Mouse (Mus musculus) stomach, postnatal 0 days (tissue): ENCODE measurements around the gene Rai14. TPM values are rescaled to one million over a fixed set of nuclear protein-coding genes. Genes with fewer than 3 reads are reported as not detected.
A peak's percentile ranks its signal among the peaks of the same experiment; 100 is the strongest.

ENCODE experiments used
- ATAC-seq: fragments of 200-750 bp; cut with Nextera tagmentation; 2 replicates; pipeline ENCODE4 v1.8.0; 2017; ENCODE audit not compliant: low FRiP score, low TSS enrichment
- DNase-seq: peaks from one replicate; pipeline ENCODE4 v3.0.0-alpha.2; 2016; ENCODE audit warnings: low spot score
- H3K27ac ChIP-seq: fragments of 300-500 bp; sonication (generic); replicated peaks from 2 replicates; pipeline ENCODE4 v1.5.1; 2014; ENCODE audit warnings: mild to moderate bottlenecking, control low read depth
- H3K27me3 ChIP-seq: fragments of 300-500 bp; sonication (generic); 2 replicates; pipeline ENCODE4 v1.6.1; 2014; ENCODE audit warnings: low read length; ENCODE audit not compliant: control insufficient read depth, insufficient read depth
- H3K36me3 ChIP-seq: fragments of 300-500 bp; sonication (generic); 2 replicates; pipeline ENCODE4 v1.6.1; 2014; ENCODE audit warnings: low read length, mixed read lengths; ENCODE audit not compliant: control insufficient read depth, insufficient read depth
- H3K4me1 ChIP-seq: fragments of 300-500 bp; sonication (generic); replicated peaks from 2 replicates; pipeline ENCODE4 v1.6.1; 2014; ENCODE audit warnings: antibody characterized with exemption; ENCODE audit not compliant: control insufficient read depth, insufficient read depth
- H3K4me2 ChIP-seq: fragments of 300-500 bp; sonication (generic); replicated peaks from 2 replicates; pipeline ENCODE4 v1.6.1; 2014; ENCODE audit warnings: low read depth, mild to moderate bottlenecking, control low read depth, moderate library complexity
- H3K4me3 ChIP-seq: fragments of 300-500 bp; sonication (generic); 2 replicates; pipeline ENCODE4 v1.5.1; 2014; ENCODE audit warnings: low read depth, low read length, control low read depth
- H3K9ac ChIP-seq: fragments of 300-500 bp; sonication (generic); 2 replicates; pipeline ENCODE4 v1.6.1; 2014; ENCODE audit warnings: mild to moderate bottlenecking, low read length, control low read depth, mixed read lengths
- H3K9me3 ChIP-seq: fragments of 300-500 bp; sonication (generic); 2 replicates; pipeline ENCODE4 v1.6.1; 2016; ENCODE audit warnings: low read length; ENCODE audit not compliant: control insufficient read depth
- CTCF ChIP-seq: IDR thresholded peaks from 2 replicates; pipeline ENCODE4 v1.5.1; 2016; ENCODE audit warnings: antibody characterized with exemption, low read depth, mild to moderate bottlenecking, moderate library complexity
- EP300 ChIP-seq: optimal IDR thresholded peaks from 2 replicates; pipeline ENCODE3; 2016; ENCODE audit warnings: antibody characterized with exemption
- WGBS: fragments of 180-500 bp; shearing (Covaris S2); extraction: QIAGEN DNeasy Blood & Tissue Kit; methylation state at CpG from one replicate; pipeline ENCODE4 v1.1.7; 2014; 5-methylcytosine and 5-hydroxymethylcytosine counted together
- polyA plus RNA-seq: library from polyadenylated mRNA; unstranded; fragments of >200 nt; fragmentation: Nextera tagmentation; extraction: Ambion mirVana; gene quantifications from 2 replicates; pipeline ENCODE4 v1.2.1, GENCODE M21; 2015

Gene Rai14
- polyA plus RNA-seq, 1 experiment from 2014 or later: 8.0 TPM

DNA sequence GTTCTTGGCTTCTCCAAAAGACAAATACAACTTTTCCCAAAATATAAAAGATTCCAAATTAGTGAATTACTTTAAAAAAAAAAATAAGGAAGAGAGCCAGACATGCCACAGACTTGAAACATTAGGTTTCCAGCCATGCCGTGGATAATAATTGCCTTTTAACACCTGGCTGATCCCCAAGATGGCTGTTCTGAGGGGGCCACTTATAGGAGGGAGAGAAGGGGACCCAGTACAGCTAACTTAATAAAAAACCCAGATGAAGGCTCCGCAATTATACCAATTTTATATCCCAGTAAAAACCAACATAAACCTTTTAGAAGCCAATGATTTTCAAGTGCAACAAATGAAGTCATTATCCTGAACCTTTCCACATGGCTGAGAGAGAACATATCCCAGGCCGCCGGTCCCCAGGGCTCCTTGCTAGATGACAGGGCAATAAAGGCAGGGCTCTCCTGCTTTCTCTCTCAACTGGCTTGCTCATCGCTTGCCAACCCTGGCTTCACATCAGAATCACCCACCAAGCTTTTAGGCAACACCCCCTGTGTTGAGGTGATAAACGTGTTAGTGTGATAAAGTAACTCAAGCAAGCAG is 105.8 kb downstream of the Rai14 start:
- Histone ChIP-seq H3K27ac (no peak overlapping the region), H3K4me2 (no peak overlapping the region), H3K27me3 (no peaks in the 10 kb centered on the region), H3K4me3 (no peak overlapping the region), H3K4me1 (no peaks in the 10 kb centered on the region), H3K9me3 (no peaks in the 10 kb centered on the region), H3K9ac (no peak overlapping the region), H3K36me3 (peaks cover 3% of the 10 kb centered on the region; the same call in 1 of the 2 replicates)
- no peak for ATAC-seq
- 59% methylated on average over 6 of the region's 6 CpGs for WGBS
- TF ChIP-seq CTCF (no peak), EP300 (no peak)
- no peak for DNase-seq

DNA sequence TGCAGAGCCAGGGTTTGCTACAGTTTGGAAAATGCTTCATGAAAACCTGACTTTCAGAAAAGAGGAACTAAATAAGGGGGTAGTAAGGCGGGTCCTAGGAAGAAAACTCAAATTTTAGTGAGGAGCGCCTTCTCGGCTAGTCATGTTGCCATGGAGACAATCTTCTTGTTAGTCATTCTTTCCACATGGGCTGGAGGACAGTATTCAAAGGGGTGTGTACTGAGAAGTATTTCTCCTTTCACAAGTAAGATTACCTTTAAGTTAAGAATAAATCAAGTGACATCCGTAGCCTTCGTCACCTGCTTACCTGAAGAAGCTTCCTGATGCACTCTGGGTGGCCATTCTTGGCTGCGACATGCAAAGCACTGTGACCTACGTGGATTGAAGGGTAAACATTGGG is 115.0 kb downstream of the Rai14 start:
- Histone ChIP-seq H3K36me3 (no peaks in the 10 kb centered on the region), H3K4me1 (no peaks in the 10 kb centered on the region), H3K9ac (no peak overlapping the region), H3K27me3 (no peaks in the 10 kb centered on the region), H3K27ac (no peak overlapping the region), H3K4me3 (no peak overlapping the region), H3K4me2 (peak overlapping the region; percentile 15; the same call in 1 of the 2 replicates), H3K9me3 (no peaks in the 10 kb centered on the region)
- 43% methylated on average over 7 of the region's 7 CpGs for WGBS
- ATAC-seq: peak; percentile 12; the same call in 1 of the 2 replicates
- TF ChIP-seq CTCF (no peak), EP300 (no peak)
- DNase-seq: no peak

DNA sequence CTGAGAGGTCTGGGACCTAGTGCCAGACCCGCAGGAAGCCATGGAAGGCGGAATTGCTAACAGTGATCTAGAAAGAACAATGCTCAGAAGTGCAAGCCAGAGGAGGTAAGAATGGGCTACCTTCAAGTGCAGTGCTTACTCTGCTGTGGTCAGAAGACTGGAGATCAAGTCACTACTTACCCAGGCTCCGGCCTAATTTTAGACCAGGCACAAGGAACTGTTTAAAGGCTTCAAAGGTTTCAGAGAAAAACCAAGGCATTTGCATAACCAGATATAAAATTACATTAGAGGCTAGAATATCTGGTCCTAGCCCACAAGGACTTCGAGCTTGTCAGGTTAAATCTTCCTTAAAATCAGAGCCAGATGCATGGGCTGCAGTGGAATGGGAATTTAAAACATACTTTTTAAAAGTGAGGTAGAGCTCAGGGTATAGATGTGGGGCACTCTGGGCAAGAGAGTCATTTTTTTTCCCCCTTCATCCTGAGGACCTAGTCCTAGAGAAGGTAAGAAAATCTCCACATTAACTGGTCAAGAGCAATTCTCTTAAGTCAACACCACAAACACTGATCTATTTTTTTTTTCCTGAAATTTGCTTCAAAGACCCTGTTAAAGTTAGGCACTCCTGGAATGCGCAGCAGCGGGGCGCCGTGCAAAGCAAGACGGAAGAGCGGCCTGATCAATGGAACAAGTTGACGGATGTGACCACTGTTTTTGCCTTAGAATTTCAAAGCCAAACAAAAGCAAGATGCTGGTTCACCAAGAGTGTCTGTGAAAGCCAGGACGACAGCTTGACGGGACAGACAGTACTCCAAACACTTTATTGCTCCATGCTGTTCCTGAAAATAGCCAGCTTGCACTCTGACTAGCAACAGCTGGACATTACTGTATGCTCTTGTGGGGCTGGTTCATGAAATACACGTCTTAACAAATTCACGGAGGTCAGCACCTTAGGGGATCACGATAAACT is 115.9 kb downstream of the Rai14 start:
- H3K27me3 ChIP-seq: no peaks in the 10 kb centered on the region
- ATAC-seq (0 out of 2 replicates have a peak, but pooled peaks have one; percentile 38), DNase-seq (no peak)
- H3K4me2 ChIP-seq: peak overlapping the region; percentile 15; the same call in 1 of the 2 replicates
- H3K36me3 ChIP-seq: no peaks in the 10 kb centered on the region
- TF ChIP-seq CTCF (no peak), EP300 (no peak)
- no peak overlapping the region for H3K27ac ChIP-seq
- no peak overlapping the region for H3K4me3 ChIP-seq
- WGBS: 56% methylated on average over 16 of the region's 16 CpGs
- H3K9me3 ChIP-seq: no peaks in the 10 kb centered on the region
- no peaks in the 10 kb centered on the region for H3K4me1 ChIP-seq
- H3K9ac ChIP-seq: no peak overlapping the region

DNA sequence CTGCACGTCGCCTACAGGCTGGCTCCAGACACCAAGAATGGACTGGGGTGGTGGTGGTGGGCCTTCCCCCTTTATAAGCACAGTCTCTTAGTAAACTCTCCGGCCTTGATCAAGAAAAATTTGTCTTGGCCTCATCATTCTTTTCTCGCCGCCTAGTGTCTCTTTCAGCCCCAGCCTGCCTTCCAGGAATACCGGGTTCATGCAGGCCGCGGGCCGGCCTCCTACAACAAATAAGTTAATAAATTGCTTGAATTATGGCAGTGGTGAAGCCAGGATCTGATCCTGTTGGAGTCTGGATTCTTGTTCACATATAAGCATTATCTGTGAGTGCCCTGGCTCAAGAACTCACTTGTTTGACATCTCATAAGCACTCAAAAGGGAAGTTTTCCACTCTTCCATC is 117.6 kb downstream of the Rai14 start:
- Histone ChIP-seq H3K36me3 (no peaks in the 10 kb centered on the region), H3K9me3 (no peaks in the 10 kb centered on the region), H3K4me1 (no peaks in the 10 kb centered on the region), H3K4me2 (no peak overlapping the region), H3K27ac (no peak overlapping the region), H3K4me3 (no peak overlapping the region), H3K9ac (no peak overlapping the region), H3K27me3 (no peaks in the 10 kb centered on the region)
- 72% methylated on average over 9 of the region's 9 CpGs for WGBS
- no peak for TF ChIP-seq EP300
- TF ChIP-seq CTCF: no peak
- ATAC-seq (no peak), DNase-seq (no peak)

DNA sequence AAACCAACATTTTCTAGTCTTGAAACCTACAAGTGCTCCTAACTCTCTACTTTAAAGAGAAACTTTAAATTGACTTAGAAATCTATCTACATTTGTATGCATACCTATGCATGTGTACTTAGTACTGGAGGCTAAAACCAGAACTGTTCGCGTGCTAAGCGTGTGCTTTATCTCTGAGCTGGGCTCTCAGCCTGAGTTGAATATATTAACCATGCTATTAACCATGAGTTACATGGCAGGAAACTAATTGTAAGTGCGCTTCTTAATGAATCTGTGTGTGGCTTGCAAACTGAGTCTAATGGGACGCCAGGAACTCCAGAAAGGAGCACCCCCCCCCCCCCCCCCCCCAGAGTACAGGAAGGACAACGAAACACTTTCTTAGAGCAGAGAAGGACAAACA is 119.0 kb downstream of the Rai14 start:
- H3K27me3 ChIP-seq: no peaks in the 10 kb centered on the region
- no peak overlapping the region for H3K4me3 ChIP-seq
- H3K9ac ChIP-seq: no peak overlapping the region
- H3K27ac ChIP-seq: no peak overlapping the region
- TF ChIP-seq EP300: no peak
- no peak for TF ChIP-seq CTCF
- no peaks in the 10 kb centered on the region for H3K9me3 ChIP-seq
- DNase-seq: no peak
- no peaks in the 10 kb centered on the region for H3K4me1 ChIP-seq
- WGBS: 85% methylated on average over 6 of the region's 6 CpGs
- no peaks in the 10 kb centered on the region for H3K36me3 ChIP-seq
- H3K4me2 ChIP-seq: no peak overlapping the region
- ATAC-seq: no peak

DNA sequence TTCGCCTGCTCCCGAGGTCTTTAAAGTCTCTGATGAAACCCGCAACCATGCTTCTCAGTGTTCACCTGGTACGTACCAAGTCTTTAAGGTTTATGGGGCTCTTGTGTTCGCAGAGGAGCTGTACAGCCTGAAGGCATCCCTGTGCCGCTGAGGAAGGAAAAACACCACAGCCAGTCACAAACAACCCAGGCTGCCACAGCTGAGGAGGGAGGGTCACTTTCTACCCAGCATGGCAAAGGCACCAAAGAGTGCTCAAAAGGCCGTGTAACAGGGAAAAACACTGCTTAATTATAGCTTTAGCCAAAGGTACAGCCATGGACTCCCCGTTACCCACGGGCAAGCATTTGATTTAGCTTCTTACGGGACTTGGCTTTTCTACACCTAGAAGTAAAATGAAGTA is 119.5 kb downstream of the Rai14 start:
- H3K9me3 ChIP-seq: no peaks in the 10 kb centered on the region
- no peak overlapping the region for H3K4me3 ChIP-seq
- H3K4me1 ChIP-seq: no peaks in the 10 kb centered on the region
- H3K9ac ChIP-seq: no peak overlapping the region
- H3K27me3 ChIP-seq: no peaks in the 10 kb centered on the region
- no peak overlapping the region for H3K27ac ChIP-seq
- ATAC-seq (no peak), DNase-seq (no peak)
- 82% methylated on average over 10 of the region's 10 CpGs for WGBS
- no peak overlapping the region for H3K4me2 ChIP-seq
- no peaks in the 10 kb centered on the region for H3K36me3 ChIP-seq
- no peak for TF ChIP-seq EP300
- TF ChIP-seq CTCF: no peak
